Mouse (Mus musculus) ES-E14 (cell line): Measurements from ENCODE around the gene Pla2g6.

Experiments used
- CHD2 ChIP-seq: IDR thresholded peaks from 2 replicates; pipeline ENCODE4 v1.6.1; 2014; ENCODE audit warnings: mild to moderate bottlenecking, low read depth, low read length, inconsistent platforms
- HCFC1 ChIP-seq: IDR thresholded peaks from 2 replicates; pipeline ENCODE4 v1.6.1; 2012; ENCODE audit warnings: low read length, inconsistent platforms, borderline replicate concordance; ENCODE audit not compliant: insufficient read depth
- ZNF384 ChIP-seq: IDR thresholded peaks from 2 replicates; pipeline ENCODE4 v1.6.1; 2012; ENCODE audit warnings: low read depth, low read length, inconsistent platforms

- TF ChIP-seq HCFC1 (no peak), ZNF384 (no peak), CHD2 (no peak)
Measured at GRCm38 (mm10) chr15:79245321-79245720, 82.9 kb downstream of the Pla2g6 start.
